Mouse (Mus musculus) cerebellum, adult 2 months (tissue): Measurements from ENCODE around the gene Zfp316.

Experiments
- CTCF ChIP-seq: fragments of 200-500 bp; IDR thresholded peaks from 2 replicates; pipeline ENCODE4 v1.5.1; 2011; ENCODE audit warnings: low read depth, mild to moderate bottlenecking, control low read depth, low read length, moderate library complexity, borderline replicate concordance; ENCODE audit not compliant: insufficient read depth
- POLR2A ChIP-seq: fragments of 200-500 bp; IDR thresholded peaks from 2 replicates; pipeline ENCODE4 v1.6.1; 2011; ENCODE audit warnings: low read length, control low read depth, borderline replicate concordance; ENCODE audit not compliant: insufficient read depth

DNA sequence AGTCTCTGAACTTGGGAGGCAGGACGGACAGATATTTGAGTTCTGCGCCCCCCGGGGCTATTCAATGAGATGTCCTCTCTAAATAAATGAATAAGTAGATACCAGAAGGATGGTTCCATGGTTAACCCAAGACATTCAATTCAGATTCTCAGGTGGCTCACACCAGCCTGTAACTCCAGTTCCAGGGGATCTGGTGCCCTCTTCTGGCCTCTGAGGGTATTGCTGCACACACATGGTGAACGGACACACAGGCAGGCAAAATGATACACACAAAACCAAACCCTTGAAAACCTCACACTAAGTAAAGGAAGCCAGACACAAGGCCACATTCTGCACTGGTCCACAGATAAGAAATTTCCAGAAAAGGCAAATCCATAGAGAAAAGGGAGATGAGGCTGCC is 29.9 kb upstream of the Zfp316 start:
- no peak for TF ChIP-seq POLR2A
- peak; percentile 73 for TF ChIP-seq CTCF
